Comparison of ENCODE assay signal across 13 mouse cellular contexts in the genomic region with DNA sequence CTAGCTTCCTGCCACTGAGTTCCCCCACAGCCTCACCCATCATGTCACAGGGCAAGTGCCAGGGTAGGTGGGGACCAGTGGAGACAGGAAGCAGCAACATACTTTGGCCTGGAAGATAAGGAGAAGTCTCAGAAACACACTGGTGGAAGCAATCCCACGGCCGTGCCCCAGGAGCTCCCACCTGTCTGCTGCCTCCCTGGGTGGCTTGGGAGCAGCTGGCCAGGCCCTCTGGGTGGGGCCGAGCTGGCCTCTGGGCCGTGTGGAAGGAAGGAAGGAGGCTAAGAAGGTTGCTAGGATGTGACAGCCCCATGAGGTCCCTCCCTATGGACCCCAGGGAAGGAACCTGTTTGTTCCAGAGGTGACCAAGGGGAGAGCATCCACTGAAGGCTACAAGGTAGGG. TPM values are rescaled to one million over a fixed set of nuclear protein-coding genes. Genes with fewer than 3 reads are reported as not detected.
DNase-seq lines count a peak whose midpoint lies in the region; ATAC-seq and TF ChIP-seq lines count a peak whose summit lies in the region.
"Had no signal": no experiment of that assay in that cellular context is flagged by ENCODE, and none has a peak within 500 bp of the region (broad histone marks: within the 10 kb centered on the region; RNA-seq: fewer than 3 reads in every experiment).

No protein-coding gene starts in this region.

- H3K4me3 ChIP-seq in heart, embryonic 10.5 days: no peak overlapping the region
- no peak overlapping the region for H3K4me3 ChIP-seq in kidney, postnatal 0 days (replicated peaks; ENCODE audit: low read depth, low read length)
- H3K4me3 ChIP-seq in kidney, adult 2 months (ENCODE audit: insufficient read depth, low read depth, low read length): no peak overlapping the region
- H3K4me3 ChIP-seq in embryonic facial prominence, embryonic 14.5 days (ENCODE audit: low read depth, low read length): no peak overlapping the region
- H3K4me3 ChIP-seq in stomach, embryonic 15.5 days (replicated peaks): no peak overlapping the region
- H3K4me3 ChIP-seq: hindbrain, embryonic 15.5 days; neural tube, embryonic 13.5 days had no signal

- H3K4me2 ChIP-seq in kidney, postnatal 0 days (ENCODE audit: low read length): no peak overlapping the region
- H3K4me2 ChIP-seq in embryonic facial prominence, embryonic 14.5 days (ENCODE audit: low read depth, low read length): no peak overlapping the region
- no peak overlapping the region for H3K4me2 ChIP-seq in stomach, embryonic 15.5 days
- H3K4me2 ChIP-seq: hindbrain, embryonic 15.5 days; neural tube, embryonic 13.5 days had no signal

- H3K36me3 ChIP-seq in heart, embryonic 10.5 days: peaks cover 48% of the 10 kb centered on the region
- peaks cover 34% of the 10 kb centered on the region; the same call in 1 of the 2 replicates for H3K36me3 ChIP-seq in kidney, postnatal 0 days (ENCODE audit: insufficient read depth, low read length)
- H3K36me3 ChIP-seq in kidney, adult 2 months (ENCODE audit: control insufficient read depth, insufficient read depth, low read length): no peaks in the 10 kb centered on the region
- peaks cover 51% of the 10 kb centered on the region for H3K36me3 ChIP-seq in embryonic facial prominence, embryonic 14.5 days (ENCODE audit: control insufficient read depth, insufficient read depth, low read length)
- peaks cover 38% of the 10 kb centered on the region for H3K36me3 ChIP-seq in stomach, embryonic 15.5 days

- H3K27me3 ChIP-seq in heart, embryonic 10.5 days (ENCODE audit: insufficient read depth, poor library complexity, severe bottlenecking): peaks cover 8% of the 10 kb centered on the region; the same call in 1 of the 2 replicates
- no peaks in the 10 kb centered on the region for H3K27me3 ChIP-seq in kidney, postnatal 0 days (ENCODE audit: insufficient read depth, low read length)
- H3K27me3 ChIP-seq in kidney, adult 2 months (replicated peaks; ENCODE audit: control insufficient read depth, insufficient read depth, low read length): no peaks in the 10 kb centered on the region
- no peaks in the 10 kb centered on the region for H3K27me3 ChIP-seq in embryonic facial prominence, embryonic 14.5 days (replicated peaks; ENCODE audit: control insufficient read depth, insufficient read depth, low read length)
- no peaks in the 10 kb centered on the region for H3K27me3 ChIP-seq in stomach, embryonic 15.5 days (replicated peaks)

- ATAC-seq in kidney, postnatal 0 days (replicated peaks; ENCODE audit: low FRiP score, low read depth): no peak
- no peak for ATAC-seq in embryonic facial prominence, embryonic 14.5 days (ENCODE audit: low read depth)
- ATAC-seq in stomach, embryonic 15.5 days (ENCODE audit: insufficient read depth, low FRiP score, low read depth): no peak
- no peak for ATAC-seq in granulocyte monocyte progenitor cell, adult 5-6 weeks (replicated peaks; ENCODE audit: poor library complexity, severe bottlenecking)
- ATAC-seq: midbrain, embryonic 16.5 days had no signal

- 37% methylated on average over 4 of the region's 4 CpGs for WGBS in heart, embryonic 10.5 days
- WGBS in kidney, postnatal 0 days: 46% methylated on average over 4 of the region's 4 CpGs
- WGBS in kidney, adult 2 months: 49% methylated on average over 4 of the region's 4 CpGs
- WGBS in embryonic facial prominence, embryonic 14.5 days: 70% methylated on average over 4 of the region's 4 CpGs
- WGBS in stomach, embryonic 15.5 days: 40% methylated on average over 4 of the region's 4 CpGs

- H3K9ac ChIP-seq in kidney, postnatal 0 days (ENCODE audit: low read depth, low read length): no peak overlapping the region
- 0 out of 2 replicates have a peak overlapping the region, but pooled peaks have one; percentile 30 for H3K9ac ChIP-seq in embryonic facial prominence, embryonic 14.5 days (ENCODE audit: low read depth, low read length)
- no peak overlapping the region for H3K9ac ChIP-seq in stomach, embryonic 15.5 days
- H3K9ac ChIP-seq: hindbrain, embryonic 15.5 days; neural tube, embryonic 13.5 days had no signal

- DNase-seq in heart, embryonic 10.5 days (ENCODE audit: low spot score): no peak
- no peak for DNase-seq in heart, adult 9 months (ENCODE audit: low spot score in 2 of 2)
- no peak for DNase-seq in kidney, postnatal 0 days (ENCODE audit: low spot score)
- DNase-seq in kidney, adult 2 months: no peak
- DNase-seq in embryonic facial prominence, embryonic 14.5 days (ENCODE audit: low spot score): no peak
- DNase-seq: cerebellum, adult 11-12 months; kidney, postnatal 25 days; thymus, adult 2 months had no signal

- no peak for TF ChIP-seq POLR2A in kidney, adult 2 months (IDR thresholded peaks at IDR 0.05; ENCODE audit: low read depth, low read length)

- peaks cover 74% of the 10 kb centered on the region for H3K4me1 ChIP-seq in heart, embryonic 10.5 days
- peaks cover 33% of the 10 kb centered on the region for H3K4me1 ChIP-seq in kidney, postnatal 0 days (replicated peaks; ENCODE audit: insufficient read depth, low read length)
- peaks cover 18% of the 10 kb centered on the region for H3K4me1 ChIP-seq in kidney, adult 2 months (ENCODE audit: control insufficient read depth, insufficient read depth, low read length)
- H3K4me1 ChIP-seq in embryonic facial prominence, embryonic 14.5 days (ENCODE audit: control insufficient read depth, insufficient read depth, low read length): peaks cover 20% of the 10 kb centered on the region
- H3K4me1 ChIP-seq in stomach, embryonic 15.5 days: peaks cover 38% of the 10 kb centered on the region

- TF ChIP-seq CTCF in kidney, postnatal 0 days (IDR thresholded peaks at IDR 0.05; ENCODE audit: low read depth): no peak
- TF ChIP-seq CTCF in kidney, adult 2 months (conservative IDR thresholded peaks at IDR 0.05; ENCODE audit: insufficient read depth, insufficient read length, low read depth, low read length): no peak

- H3K9me3 ChIP-seq in heart, embryonic 10.5 days: no peaks in the 10 kb centered on the region
- H3K9me3 ChIP-seq in kidney, postnatal 0 days (replicated peaks; ENCODE audit: low read length): no peaks in the 10 kb centered on the region
- no peaks in the 10 kb centered on the region for H3K9me3 ChIP-seq in embryonic facial prominence, embryonic 14.5 days (ENCODE audit: control insufficient read depth, low read length)
- no peaks in the 10 kb centered on the region for H3K9me3 ChIP-seq in stomach, embryonic 15.5 days
- H3K9me3 ChIP-seq: hindbrain, embryonic 15.5 days; neural tube, embryonic 13.5 days had no signal

- H3K27ac ChIP-seq in heart, embryonic 10.5 days: peak overlapping the region; percentile 52; the same call in 1 of the 2 replicates
- peak overlapping the region; percentile 38; the same call in 1 of the 2 replicates for H3K27ac ChIP-seq in kidney, postnatal 0 days
- H3K27ac ChIP-seq in kidney, adult 2 months (ENCODE audit: insufficient read depth, low read depth, low read length): no peak overlapping the region
- no peak overlapping the region for H3K27ac ChIP-seq in embryonic facial prominence, embryonic 14.5 days (replicated peaks; ENCODE audit: low read depth, low read length)
- H3K27ac ChIP-seq in stomach, embryonic 15.5 days: 0 out of 2 replicates have a peak overlapping the region, but pooled peaks have one; percentile 0
- H3K27ac ChIP-seq: hindbrain, embryonic 15.5 days; neural tube, embryonic 13.5 days had no signal

RNA-seq across cellular contexts. Expression of a gene that starts 14.6 kb away (rescaled TPM):
- polyA plus RNA-seq in heart, embryonic 10.5 days (2016; fragmentation: Nextera tagmentation; extraction: Ambion mirVana): 1.6 and 2.0 TPM in 2 replicates
- 6.9 and 7.3 TPM in 2 replicates for polyA plus RNA-seq in kidney, postnatal 0 days (2015; fragmentation: Nextera tagmentation; extraction: Ambion mirVana)
- 1.2 and 1.3 TPM in 2 replicates for polyA plus RNA-seq in kidney, adult 2 months (2012; rRNA removed)
- 2.6 and 2.8 TPM in 2 replicates for polyA plus RNA-seq in embryonic facial prominence, embryonic 14.5 days (2014; fragmentation: Nextera tagmentation; extraction: Ambion mirVana)
- 5.2 and 6.6 TPM in 2 replicates for polyA plus RNA-seq in stomach, embryonic 15.5 days (2015; fragmentation: Nextera tagmentation; extraction: Ambion mirVana)
- total RNA-seq in granulocyte monocyte progenitor cell, adult 5-6 weeks (2014; fragmentation: Nextera tagmentation): 0.41 TPM in 1 of 2 replicates, not detected in the other
- total RNA-seq in granulocyte monocyte progenitor cell, adult 5-6 weeks (2017): 2.8 TPM in 2 replicates

RNA-seq across cellular contexts. Expression of a gene that starts 32.8 kb away (rescaled TPM):
- 17.2 and 17.3 TPM in 2 replicates for polyA plus RNA-seq in heart, embryonic 10.5 days (2016; fragmentation: Nextera tagmentation; extraction: Ambion mirVana)
- polyA plus RNA-seq in kidney, postnatal 0 days (2015; fragmentation: Nextera tagmentation; extraction: Ambion mirVana): 10.7 and 12.2 TPM in 2 replicates
- 24.6 and 28.7 TPM in 2 replicates for polyA plus RNA-seq in kidney, adult 2 months (2012; rRNA removed)
- polyA plus RNA-seq in embryonic facial prominence, embryonic 14.5 days (2014; fragmentation: Nextera tagmentation; extraction: Ambion mirVana): 13.3 and 14.6 TPM in 2 replicates
- 16.6 and 18.9 TPM in 2 replicates for polyA plus RNA-seq in stomach, embryonic 15.5 days (2015; fragmentation: Nextera tagmentation; extraction: Ambion mirVana)
- total RNA-seq in granulocyte monocyte progenitor cell, adult 5-6 weeks (2014; fragmentation: Nextera tagmentation): 15.3 and 20.4 TPM in 2 replicates
- total RNA-seq in granulocyte monocyte progenitor cell, adult 5-6 weeks (2017): 9.2 and 13.0 TPM in 2 replicates

RNA-seq across cellular contexts. Expression of a gene that starts 42.3 kb away (rescaled TPM):
- polyA plus RNA-seq in heart, embryonic 10.5 days (2016; fragmentation: Nextera tagmentation; extraction: Ambion mirVana): 67.7 and 76.3 TPM in 2 replicates
- polyA plus RNA-seq in kidney, postnatal 0 days (2015; fragmentation: Nextera tagmentation; extraction: Ambion mirVana): 44.4 and 47.5 TPM in 2 replicates
- 69.0 and 81.0 TPM in 2 replicates for polyA plus RNA-seq in kidney, adult 2 months (2012; rRNA removed)
- 73.0 and 77.6 TPM in 2 replicates for polyA plus RNA-seq in embryonic facial prominence, embryonic 14.5 days (2014; fragmentation: Nextera tagmentation; extraction: Ambion mirVana)
- polyA plus RNA-seq in stomach, embryonic 15.5 days (2015; fragmentation: Nextera tagmentation; extraction: Ambion mirVana): 58.5 and 59.9 TPM in 2 replicates
- total RNA-seq in granulocyte monocyte progenitor cell, adult 5-6 weeks (2014; fragmentation: Nextera tagmentation): 19.7 and 30.2 TPM in 2 replicates
- total RNA-seq in granulocyte monocyte progenitor cell, adult 5-6 weeks (2017): 2.6 and 6.4 TPM in 2 replicates

Comparison
In these comparisons a context has a peak if more than half of its experiments do, and no peak if none do; other contexts are left out.
1. H3K27ac ChIP-seq: peak in heart, embryonic 10.5 days (single experiment), kidney, postnatal 0 days (single experiment) and stomach, embryonic 15.5 days (single experiment); none in kidney, adult 2 months (single experiment) and embryonic facial prominence, embryonic 14.5 days (single experiment).